Mouse (Mus musculus): ENCODE measurements around the gene Bank1.

Bank1 gene

DNA sequence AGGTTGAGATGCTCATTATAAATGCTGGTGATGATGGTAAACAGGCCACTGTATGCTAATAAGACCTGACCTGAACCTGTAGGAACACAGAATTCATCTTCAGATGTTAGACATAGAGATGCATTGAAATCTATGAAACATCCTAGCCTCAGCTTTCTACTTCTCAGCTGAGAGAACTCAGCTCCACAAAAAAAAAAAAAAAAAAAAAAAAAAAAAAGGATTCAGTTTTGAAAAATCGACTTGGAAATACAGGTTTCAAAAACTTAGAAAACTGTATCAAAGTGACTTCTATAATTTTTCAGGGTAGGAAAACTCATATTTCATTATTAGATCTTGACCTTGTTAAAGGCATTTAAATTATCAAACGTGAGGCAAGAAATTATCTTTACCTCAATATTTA is 222.5 kb downstream of the Bank1 start:
- no peak for DNase-seq (ENCODE audit: low spot score)

DNA sequence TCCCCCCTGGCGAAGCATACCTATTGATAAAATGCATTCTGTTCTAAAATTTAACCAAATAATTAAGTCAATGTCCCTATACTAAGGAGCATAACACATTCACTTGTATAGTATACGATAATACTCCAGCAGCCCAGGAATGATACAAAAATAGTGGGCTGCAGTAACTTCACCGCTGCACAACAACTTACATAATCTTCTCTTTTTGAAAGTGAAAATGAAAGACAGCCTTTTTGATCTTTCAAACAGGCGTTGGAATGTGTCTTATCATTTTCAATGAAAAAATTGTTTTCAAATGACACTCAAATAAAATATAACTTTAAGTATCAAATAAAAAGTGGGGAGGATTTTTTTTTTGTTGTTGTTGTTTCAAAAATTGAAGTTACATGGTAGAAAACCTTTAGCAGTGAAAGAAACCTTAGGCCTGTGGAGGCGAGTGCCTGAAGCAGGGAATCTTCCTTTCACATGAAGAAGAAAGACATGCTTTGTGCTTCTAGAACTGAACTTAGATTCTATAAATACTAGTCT is 224.8 kb downstream of the Bank1 start:
- no peak for DNase-seq (ENCODE audit: low spot score)

DNA sequence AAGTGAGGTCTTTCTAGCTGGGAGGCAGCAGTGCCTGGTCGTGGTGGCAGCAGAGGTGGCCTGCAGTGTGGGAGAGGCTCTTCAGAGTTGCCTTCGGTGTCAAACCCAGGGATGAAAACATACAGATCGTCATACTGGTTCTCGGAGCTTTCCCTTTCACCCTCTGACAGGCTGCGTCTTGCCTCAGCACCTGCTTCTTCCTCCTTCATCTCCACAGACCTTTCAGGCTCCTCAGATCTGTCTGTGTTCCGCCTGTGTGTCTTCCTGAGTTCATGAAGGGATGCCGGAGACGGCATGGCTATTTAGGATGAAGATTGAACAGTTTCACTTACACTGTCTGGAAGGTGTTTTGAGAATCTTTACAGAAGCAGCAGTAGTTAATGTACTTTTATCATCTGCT is 225.6 kb downstream of the Bank1 start:
- no peak for DNase-seq (ENCODE audit: low spot score)

DNA sequence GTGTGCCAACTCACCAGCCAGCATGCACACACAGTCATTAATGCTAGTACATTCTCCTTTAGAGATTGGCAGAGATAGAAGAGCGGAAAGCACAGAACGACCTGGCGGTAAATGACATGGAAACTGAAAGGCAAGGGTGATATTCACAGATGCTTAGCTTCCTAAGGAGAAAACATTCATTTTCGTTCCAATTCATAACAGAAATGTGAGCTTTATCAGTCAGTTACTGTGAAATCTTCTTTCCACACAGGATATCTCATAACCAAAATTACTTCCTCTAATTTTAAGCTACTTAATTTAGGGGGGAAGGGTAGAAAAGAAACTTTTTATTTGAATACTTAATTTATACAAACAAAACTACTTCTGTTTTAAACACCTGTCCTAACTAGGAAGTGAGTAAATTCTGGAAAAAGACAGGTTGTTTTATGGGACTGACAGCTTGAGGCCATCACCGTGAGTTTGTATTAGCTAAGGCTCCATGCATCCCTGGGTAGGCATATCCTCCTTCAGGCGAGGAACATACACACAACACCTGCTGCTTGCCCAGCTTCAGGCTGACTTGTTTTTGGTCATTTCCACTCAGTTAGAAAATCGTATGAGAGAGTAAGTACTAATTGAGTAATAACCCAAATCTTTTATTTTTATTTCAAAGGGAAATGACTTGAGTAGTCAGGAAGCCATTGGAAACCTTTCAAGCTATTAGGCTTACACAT is 238.8 kb downstream of the Bank1 start:
- no peak for DNase-seq (ENCODE audit: low spot score)

DNA sequence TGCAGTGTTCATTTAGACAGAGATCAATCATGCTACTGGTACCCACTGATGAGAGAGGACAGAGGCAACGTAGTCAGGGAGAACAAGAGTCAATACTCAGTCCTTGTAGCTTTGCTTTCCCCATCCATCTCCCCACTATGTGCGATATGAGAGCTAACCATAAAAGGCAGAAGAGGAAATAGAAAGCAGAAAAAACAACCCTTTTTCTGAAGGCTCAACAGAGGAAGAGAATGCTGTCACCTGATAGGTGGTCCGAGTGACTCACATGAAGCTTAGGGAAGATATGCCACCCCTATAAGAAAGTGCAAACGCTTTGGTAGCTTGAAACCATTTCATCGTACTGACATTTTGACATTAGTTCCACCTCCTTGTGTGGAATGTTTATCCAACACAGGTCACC is 239.4 kb downstream of the Bank1 start:
- no peak for DNase-seq (ENCODE audit: low spot score)

DNA sequence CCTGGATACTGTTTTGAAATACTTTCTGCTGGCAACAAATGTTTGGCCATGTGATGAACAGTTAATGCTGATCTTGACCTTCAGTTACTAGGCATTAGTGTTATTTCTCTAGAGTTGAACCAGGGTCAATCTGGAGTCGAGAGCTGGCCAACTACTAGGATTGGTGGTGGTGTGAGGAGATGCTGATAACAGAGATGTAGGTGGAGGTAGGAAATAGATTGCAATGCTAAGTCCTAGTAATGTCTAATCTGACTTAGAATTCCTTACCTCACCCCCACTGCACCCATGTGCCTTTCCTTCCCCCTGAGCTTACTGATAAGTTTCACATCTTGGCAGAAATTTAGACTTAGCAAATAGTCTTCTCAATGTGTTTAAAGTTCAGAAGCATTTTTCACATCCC is 240.8 kb downstream of the Bank1 start:
- DNase-seq (ENCODE audit: low spot score), result no peak

DNA sequence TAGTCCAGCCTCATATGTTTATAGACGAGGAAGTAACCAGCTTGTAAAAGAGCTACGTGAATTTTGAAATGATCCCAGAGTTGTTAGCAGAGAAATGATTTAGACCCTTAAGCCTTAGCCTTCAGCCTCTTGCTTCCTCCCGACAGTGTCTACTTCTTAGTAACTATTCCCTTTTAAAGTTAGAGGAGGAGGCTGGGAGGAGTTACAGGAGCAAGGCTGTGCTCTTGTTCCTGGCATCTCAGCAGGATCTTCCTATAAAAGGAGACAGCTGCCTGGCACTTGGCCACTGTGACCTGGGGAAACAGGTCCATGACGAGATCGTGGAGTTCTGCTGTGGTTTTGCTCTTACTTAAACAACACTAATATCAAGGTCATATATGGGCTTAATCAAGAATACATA is 241.8 kb downstream of the Bank1 start:
- DNase-seq (ENCODE audit: low spot score), result no peak

DNA sequence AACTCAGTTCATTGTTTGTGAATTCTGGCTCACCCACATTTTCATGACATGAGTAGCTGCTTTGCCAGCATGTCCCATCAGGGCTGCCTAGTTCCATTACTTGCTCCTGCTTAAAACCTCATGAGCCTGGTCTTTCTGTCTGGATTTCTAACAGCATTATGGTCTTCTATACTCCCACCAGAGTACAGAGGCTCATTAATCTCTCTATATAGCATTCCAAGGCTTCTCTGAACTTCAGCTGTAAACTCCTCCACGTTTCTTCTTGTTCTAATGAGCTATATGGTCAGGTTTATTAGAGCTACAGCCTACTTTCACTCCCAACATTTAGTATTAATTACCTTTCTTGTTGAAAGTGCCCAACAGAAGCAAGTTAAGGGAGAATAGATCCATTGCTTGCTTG is 244.6 kb downstream of the Bank1 start:
- no peak for DNase-seq (ENCODE audit: low spot score)

DNA sequence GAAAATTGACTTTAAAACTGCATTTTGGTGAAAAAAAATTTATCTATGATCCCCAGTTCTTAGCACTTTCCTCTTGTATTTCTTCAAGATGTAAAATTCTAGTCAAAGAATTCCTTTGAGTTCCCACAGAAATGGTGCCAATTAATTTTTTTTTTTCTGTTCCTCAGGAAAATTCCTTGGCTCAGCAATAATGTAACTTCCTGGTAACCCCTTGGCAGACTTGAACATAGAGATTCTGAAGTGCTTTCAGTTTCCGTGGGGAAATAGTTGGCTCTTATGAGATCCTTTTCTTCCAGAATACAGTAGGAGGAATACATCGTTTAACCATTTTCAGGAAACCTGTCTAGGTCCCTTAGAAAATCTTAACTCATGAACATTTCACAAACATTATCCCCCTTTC is 247.3 kb downstream of the Bank1 start:
- no peak for DNase-seq (ENCODE audit: low spot score)

DNA sequence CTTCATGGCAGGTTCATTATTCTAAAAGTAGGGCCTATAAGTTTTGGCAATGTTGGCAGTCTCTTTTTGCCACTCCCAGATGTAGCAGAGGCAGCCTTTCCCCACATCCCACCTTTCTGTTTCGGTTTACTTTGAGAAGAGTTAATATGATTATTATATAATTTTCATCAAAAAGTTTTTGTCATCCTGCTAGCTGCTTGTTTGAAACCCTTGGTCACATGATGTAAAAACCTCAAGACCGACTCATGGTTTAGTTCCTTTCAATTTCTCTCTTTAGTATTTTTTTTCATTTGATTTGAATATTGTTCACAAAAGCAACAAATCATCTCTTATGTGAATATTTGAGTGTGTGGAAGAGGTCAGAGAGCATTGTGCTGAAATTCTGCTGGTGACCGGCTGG is 255.5 kb downstream of the Bank1 start:
- DNase-seq (ENCODE audit: low spot score), result no peak

DNA sequence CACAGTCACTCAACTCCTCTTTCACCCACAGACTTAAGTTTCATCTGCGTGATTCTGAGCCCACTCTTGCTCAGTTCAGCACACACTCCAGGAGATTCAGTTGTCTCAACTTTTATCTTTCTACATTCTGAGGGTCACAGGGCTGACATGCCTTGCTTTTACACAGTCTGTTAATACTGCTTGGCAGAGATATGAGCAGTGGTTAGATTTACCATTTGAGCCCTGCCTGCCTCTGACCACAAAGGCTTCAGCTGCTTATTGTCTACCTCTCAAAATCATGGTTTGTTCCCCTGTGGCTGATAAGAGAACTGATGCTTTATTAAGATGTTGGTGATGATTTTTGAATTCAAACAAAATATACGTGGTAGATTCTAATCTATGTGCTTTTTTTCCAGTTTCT is 264.0 kb downstream of the Bank1 start:
- DNase-seq (ENCODE audit: low spot score), result no peak

DNA sequence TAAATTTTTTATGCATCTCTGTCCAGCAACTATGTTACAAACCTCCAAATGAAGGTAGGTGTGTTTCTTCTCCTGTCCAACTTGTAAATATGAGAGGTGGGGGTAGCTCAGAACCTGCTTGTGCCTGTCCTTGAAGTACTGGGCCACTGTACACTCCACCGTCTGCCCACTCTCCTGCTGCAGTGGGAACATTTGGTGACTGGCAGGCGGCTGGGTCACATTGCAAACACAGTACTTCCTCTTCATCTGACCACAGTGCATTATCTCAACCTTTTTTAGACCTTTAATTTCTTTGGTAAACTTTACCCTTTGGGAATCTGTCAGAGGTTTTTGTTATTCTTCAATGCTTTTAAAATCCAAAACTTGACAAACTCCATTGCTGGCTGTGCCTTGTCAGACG is 275.2 kb downstream of the Bank1 start:
- no peak for DNase-seq (ENCODE audit: low spot score)

DNA sequence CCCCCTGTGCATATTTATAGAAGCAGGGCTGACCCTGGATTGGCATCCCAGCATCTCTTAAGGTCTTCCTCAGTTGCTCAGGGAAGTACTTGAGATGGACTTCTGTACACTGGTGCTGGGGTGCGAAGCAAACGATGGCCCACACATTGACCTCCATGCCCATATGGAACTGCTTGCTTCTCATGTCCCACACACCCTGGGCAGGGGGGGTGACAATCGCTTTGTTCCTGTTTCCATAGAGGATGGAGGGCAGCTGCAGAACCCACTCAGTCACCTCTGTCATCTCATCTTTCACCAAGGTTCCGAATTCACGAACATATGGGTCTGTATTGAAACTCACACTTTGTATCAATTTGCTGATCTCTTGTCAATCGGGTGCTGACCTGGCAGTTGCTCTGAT is 275.7 kb downstream of the Bank1 start:
- DNase-seq (ENCODE audit: low spot score), result no peak

DNA sequence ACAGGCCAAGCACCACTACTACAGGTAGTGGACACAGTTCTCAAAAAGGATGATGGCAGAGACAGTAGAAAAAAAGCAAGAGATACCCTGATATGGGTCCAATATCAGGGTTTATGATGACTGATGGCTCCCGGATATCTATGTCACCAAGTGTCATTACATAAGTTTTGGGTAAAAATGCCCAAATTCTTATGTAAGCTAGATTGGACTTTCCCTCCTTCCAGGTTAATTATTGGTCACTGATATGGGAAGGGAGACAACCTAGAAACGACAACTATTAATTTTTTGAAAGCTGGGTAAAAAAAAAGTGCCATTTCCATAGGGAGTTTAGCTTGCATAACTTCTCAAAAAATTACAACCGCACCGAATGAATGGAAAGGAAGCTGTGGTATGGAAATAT is 277.8 kb downstream of the Bank1 start:
- no peak for DNase-seq (ENCODE audit: low spot score)

DNA sequence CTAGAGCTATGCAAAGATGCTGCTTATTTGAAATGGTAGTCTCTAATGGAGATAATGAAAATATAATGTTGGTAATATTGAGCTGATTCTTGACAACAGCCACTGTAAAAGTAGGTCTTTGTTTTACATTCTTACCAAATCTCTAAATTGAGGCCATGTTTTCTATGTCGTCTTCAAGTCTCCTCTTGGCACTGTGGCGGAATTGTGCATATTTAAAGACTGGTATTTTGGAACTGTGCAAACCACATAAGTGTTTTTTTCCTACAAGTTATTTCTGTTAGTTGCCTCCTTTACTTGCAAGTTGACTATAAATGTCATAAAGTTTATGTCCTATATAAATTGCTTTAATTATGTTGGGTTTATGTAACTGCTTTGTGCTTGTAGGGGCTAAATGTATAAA is 280.5 kb downstream of the Bank1 start:
- no peak for DNase-seq (ENCODE audit: low spot score)

DNA sequence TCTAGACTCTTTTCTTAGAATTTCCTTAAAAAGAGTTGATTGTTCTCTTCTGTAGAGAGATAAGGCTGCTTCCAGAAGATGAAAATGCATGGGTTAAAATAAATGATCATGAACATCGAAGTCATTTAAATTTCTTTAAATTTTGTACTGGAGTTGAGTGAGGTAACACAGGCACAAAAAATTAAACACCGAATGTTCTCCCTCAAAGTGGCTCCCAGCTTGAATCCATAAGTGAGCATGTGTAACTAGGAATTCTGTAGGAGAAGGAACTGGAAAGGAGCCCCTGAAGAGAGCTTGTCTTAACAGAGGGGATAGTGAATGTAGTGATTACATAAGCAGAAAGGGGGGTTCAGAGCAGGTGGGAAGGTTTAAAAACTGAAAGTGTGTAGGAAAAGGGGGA is 285.8 kb downstream of the Bank1 start:
- DNase-seq (ENCODE audit: low spot score), result no peak

DNA sequence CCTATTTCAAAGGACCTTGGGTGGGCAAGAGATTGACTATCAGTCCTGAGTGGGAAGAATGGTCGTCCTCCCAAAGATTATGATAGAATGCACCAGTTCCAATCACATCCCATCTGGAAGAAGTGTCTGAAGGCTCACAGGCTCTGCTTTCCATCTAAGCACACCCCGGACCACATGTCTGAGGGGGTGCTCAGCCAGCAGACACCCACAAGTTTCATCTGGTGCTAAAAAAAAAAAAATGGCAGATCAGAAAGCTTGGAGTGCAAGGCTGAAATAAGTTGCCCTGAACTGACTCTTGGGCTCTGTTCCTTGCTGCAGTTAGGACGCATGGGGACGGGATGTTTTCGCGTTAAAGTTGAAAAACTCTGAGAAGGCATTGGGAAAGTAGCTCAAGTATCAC is 286.4 kb downstream of the Bank1 start:
- no peak for DNase-seq (ENCODE audit: low spot score)

DNA sequence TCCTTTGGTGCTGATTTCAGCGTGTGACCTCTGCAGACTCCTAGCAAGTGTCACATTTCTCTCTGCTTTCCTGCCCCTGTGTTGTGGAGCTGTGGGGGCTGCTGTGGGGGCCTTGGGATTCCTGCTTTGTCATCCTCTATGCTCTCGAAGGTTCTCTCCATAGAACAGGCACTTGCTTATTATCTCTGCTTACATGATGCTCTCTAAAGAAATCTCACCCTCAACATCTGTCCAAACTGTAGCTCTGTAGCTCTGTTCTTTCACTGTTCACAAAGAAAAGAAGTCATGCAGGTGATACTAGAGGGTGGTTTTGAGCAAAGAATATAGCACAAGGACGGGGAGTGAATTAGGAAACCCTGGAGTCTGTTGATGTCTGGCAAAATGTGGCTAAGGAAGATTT is 288.6 kb downstream of the Bank1 start:
- no peak for DNase-seq (ENCODE audit: low spot score)

DNA sequence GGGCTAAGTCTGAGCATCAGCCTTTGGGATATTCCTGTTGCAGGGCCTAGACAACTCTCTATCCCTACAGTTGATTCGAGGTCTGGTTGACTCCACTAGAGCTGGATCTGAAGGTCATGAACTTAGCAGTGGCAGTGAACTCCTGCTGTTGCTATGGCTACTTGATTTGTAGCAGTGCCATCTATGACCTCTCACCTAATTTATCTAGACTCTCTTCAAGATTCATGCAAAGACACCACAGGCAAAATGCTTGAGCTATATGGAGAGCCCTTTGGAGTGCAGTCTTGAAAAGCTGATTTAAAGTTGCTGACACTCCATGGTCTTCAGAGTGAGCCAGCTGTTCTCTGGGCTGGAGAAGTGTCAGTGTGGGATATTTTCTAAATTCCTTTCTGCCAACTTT is 290.1 kb downstream of the Bank1 start:
- DNase-seq (ENCODE audit: low spot score), result no peak

DNA sequence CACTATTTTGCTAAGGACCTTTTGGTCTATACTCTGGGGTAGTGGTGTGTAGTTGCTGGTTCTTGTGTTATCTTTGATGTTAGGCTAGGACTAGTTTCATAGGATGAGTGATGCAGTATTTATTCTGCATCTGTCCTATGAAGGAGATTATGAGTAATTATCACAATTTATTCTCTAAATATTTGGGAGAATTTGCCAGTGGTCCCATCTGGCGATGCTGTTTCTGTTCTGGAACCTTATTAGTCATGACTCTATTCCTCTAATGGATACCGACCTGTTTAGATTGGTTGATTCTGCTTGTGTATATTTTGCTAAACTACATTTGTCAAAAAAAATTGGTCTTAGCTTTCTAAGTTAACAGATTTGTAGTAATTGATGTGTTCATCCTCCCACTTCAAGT is 301.0 kb downstream of the Bank1 start:
- no peak for DNase-seq (ENCODE audit: low spot score)

DNA sequence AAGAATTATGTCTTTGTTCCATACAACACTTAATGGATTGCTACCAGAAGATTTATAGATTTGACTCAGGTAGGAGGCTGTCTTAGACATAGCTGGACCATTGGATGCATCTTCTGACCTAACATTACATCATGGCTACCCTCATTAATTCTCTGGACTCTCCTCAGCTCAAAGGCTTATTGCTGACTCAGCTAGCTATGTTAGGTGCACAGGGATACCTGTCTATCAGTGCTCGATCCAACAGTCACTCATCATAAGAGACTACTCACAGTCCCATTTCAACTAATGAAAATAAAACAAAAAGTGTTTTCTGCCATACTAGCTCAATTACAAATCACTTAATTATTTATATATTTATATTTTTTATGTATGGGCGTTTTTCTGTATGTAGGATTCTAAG is 308.3 kb downstream of the Bank1 start:
- no peak for DNase-seq (ENCODE audit: low spot score)

DNA sequence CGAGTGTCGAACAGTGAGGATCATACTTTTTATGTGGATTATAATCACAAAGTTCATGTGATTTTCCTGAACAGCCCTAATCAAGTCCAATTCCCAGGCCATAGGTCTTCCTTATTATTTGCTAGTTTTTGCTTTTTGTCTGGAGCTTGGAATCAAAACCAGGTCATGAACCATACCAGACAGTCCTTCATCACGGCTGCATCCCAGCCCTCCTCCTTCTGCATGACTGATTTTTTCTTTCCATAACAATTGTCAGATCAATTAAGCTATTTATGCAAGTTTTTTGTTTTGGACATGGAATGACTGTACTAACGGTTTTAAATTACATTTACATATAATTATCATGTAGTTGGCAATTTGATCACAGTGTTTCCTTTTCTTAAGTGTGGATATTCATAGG is 315.2 kb downstream of the Bank1 start:
- DNase-seq (ENCODE audit: low spot score), result no peak

DNA sequence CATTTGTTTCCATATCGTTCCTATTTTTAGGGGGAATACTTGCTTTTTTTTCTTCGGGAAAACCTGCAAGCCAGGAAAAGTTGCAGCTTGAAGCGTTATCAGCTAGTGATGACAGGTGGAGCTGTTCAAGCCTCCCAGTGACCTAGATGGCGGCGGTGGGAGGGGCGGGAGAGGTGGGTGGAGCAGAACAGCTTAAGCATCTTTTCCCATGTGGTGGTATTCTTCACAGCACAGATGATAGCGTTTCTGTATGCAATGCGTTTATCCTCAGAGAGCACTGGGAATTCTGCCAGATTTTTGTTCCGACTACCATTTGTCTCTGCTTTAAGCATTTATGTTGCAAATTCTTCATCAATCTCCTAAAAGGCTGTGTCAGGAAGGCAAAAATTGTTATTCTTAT is 318.0 kb downstream of the Bank1 start:
- no peak for DNase-seq (ENCODE audit: low spot score)

DNA sequence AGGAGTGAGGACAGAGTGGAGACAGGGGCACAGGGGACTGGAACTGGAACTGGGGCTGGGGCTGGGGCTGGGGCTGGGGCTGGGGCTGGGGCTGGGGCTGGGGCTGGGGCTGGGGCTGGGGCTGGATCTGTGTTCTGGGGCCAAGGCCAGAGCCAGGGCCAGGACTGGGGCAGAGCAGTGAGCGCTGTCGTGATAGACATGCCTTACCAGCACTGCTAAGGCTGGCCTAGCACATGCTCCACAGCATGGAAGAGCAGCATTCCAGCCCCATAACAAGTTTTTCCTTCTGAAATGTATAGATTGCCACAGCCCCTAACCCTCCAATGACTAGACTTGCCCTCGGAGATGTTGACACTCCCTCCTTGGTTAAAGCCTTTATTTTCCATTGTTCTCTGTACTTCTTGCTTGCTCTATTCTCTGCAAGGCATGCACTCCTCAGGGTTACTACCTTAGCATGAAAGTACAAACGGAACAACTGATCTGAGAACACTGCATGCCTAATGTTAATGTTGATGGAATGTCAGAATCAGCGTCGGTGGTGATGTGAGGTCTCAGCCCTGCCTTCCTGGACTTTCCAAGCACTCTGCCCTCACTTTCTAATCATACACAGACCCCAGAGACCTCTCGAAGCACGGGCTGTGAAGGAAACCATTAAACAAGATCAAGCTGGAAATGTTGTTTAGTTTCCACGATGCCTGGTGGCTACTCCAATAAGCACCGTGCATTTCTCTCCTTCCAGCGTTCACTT is 318.6 kb downstream of the Bank1 start:
- no peak for DNase-seq (ENCODE audit: low spot score)
